Mouse (Mus musculus) stomach, embryonic 15.5 days (tissue): ENCODE results near the gene Mertk. TPM values are rescaled to one million over a fixed set of nuclear protein-coding genes. Genes with fewer than 3 reads are reported as not detected.

Source experiments
- ATAC-seq: fragments of 200-750 bp; cut with Nextera tagmentation; 2 replicates; pipeline ENCODE4 v1.8.0; 2017; ENCODE audit warnings: low read depth, moderate number of reproducible peaks, moderate TSS enrichment; ENCODE audit not compliant: insufficient read depth, low FRiP score
- H3K27ac ChIP-seq: fragments of 300-500 bp; sonication (generic); 2 replicates; pipeline ENCODE4 v1.5.1; 2015; ENCODE audit warnings: mild to moderate bottlenecking, inconsistent platforms
- H3K27me3 ChIP-seq: fragments of 300-500 bp; sonication (generic); replicated peaks from 2 replicates; pipeline ENCODE4 v1.6.1; 2015; ENCODE audit warnings: inconsistent platforms
- H3K36me3 ChIP-seq: fragments of 300-500 bp; sonication (generic); 2 replicates; pipeline ENCODE4 v1.6.1; 2015; ENCODE audit warnings: inconsistent platforms
- H3K4me1 ChIP-seq: fragments of 300-500 bp; sonication (generic); 2 replicates; pipeline ENCODE4 v1.6.1; 2015; ENCODE audit warnings: inconsistent platforms
- H3K4me2 ChIP-seq: fragments of 300-500 bp; sonication (generic); 2 replicates; pipeline ENCODE4 v1.6.1; 2015; ENCODE audit warnings: mild to moderate bottlenecking, inconsistent platforms
- H3K4me3 ChIP-seq: fragments of 300-500 bp; sonication (generic); replicated peaks from 2 replicates; pipeline ENCODE4 v1.5.1; 2015; ENCODE audit warnings: inconsistent platforms
- H3K9ac ChIP-seq: fragments of 300-500 bp; sonication (generic); 2 replicates; pipeline ENCODE4 v1.6.1; 2015; ENCODE audit warnings: inconsistent platforms
- H3K9me3 ChIP-seq: fragments of 300-500 bp; sonication (generic); 2 replicates; pipeline ENCODE4 v1.6.1; 2016; ENCODE audit warnings: inconsistent platforms
- WGBS: fragments of 180-500 bp; shearing (Covaris S2); methylation state at CpG from one replicate; pipeline ENCODE4 v1.1.7; 2015; 5-methylcytosine and 5-hydroxymethylcytosine counted together
- polyA plus RNA-seq: library from polyadenylated mRNA; unstranded; fragments of >200 nt; fragmentation: Nextera tagmentation; extraction: Ambion mirVana; gene quantifications from 2 replicates; pipeline ENCODE4 v1.2.1, GENCODE M21; 2015

The Mertk gene
- polyA plus RNA-seq, 1 experiment from 2014 or later, result 6.4 TPM

GRCm38 (mm10) chr2:128833035-128833434 lies 134.3 kb downstream of the Mertk start:
- ATAC-seq, result no peak
- 88% methylated on average over 2 of the region's 2 CpGs for WGBS
- Histone ChIP-seq H3K27ac (no peak overlapping the region), H3K9me3 (no peaks in the 10 kb centered on the region), H3K4me1 (no peaks in the 10 kb centered on the region), H3K4me2 (no peak overlapping the region), H3K36me3 (peaks cover 12% of the 10 kb centered on the region; the same call in 1 of the 2 replicates), H3K9ac (no peak overlapping the region), H3K27me3 (no peaks in the 10 kb centered on the region), H3K4me3 (no peak overlapping the region)

GRCm38 (mm10) chr2:128833435-128833834 lies 134.7 kb downstream of the Mertk start:
- no peak overlapping the region for H3K27ac ChIP-seq
- no peaks in the 10 kb centered on the region for H3K4me1 ChIP-seq
- no peak overlapping the region for H3K4me3 ChIP-seq
- H3K4me2 ChIP-seq, result no peak overlapping the region
- ATAC-seq, result no peak
- no peaks in the 10 kb centered on the region for H3K9me3 ChIP-seq
- H3K36me3 ChIP-seq, result peaks cover 12% of the 10 kb centered on the region; the same call in 1 of the 2 replicates
- WGBS, result 86% methylated on average over 2 of the region's 2 CpGs
- H3K9ac ChIP-seq, result no peak overlapping the region
- no peaks in the 10 kb centered on the region for H3K27me3 ChIP-seq

DNA sequence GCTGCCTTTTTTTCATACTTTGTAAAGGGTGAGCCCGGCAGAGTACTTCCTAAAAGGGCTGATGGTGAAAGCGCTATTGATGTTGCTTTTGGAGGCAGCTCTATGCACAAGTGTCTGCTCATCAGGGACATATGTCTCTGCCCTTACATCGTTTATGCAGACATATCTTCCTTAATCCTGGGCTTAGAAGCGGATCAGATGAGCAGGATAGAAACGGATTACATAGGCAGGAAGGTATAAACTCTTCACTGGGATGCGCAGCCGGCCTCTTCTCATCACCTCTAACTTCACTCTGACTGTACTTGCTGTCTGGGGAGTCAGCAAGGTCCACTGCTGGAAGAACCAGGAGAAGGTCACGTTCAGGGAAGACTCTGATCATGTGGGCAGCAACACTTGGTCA lies 138.8 kb downstream of the Mertk start:
- Histone ChIP-seq H3K27me3 (no peaks in the 10 kb centered on the region), H3K27ac (no peak overlapping the region), H3K4me3 (no peak overlapping the region), H3K4me2 (no peak overlapping the region), H3K4me1 (no peaks in the 10 kb centered on the region), H3K36me3 (peaks cover 14% of the 10 kb centered on the region; the same call in 1 of the 2 replicates), H3K9ac (no peak overlapping the region), H3K9me3 (no peaks in the 10 kb centered on the region)
- 85% methylated on average over 8 of the region's 8 CpGs for WGBS
- ATAC-seq, result no peak

DNA sequence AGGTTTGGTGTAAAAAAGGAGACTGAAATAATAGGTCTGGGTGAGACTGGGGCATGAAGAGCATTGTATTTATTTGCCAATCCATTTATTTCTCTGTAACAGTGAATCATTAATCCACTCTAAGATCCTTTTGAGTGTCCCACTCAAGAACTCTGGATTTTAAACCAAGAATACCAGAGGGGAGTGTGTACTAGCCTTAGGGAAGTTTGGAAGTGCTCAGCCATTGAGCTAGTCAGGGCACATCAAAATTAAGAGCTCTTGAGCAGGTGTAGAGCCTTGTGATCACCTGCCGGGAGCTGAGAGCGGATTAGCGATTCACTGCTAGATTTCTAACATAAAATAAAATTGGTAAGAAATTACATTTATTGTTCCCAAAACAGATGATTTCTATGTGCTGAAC lies 139.9 kb downstream of the Mertk start:
- no peak for ATAC-seq
- no peak overlapping the region for H3K4me2 ChIP-seq
- no peak overlapping the region for H3K27ac ChIP-seq
- H3K4me3 ChIP-seq, result no peak overlapping the region
- WGBS, result 95% methylated on average over 3 of the region's 3 CpGs
- peaks cover 20% of the 10 kb centered on the region for H3K36me3 ChIP-seq
- H3K27me3 ChIP-seq, result no peaks in the 10 kb centered on the region
- H3K9ac ChIP-seq, result no peak overlapping the region
- H3K9me3 ChIP-seq, result no peaks in the 10 kb centered on the region
- no peaks in the 10 kb centered on the region for H3K4me1 ChIP-seq

- Histone ChIP-seq H3K9ac (no peak overlapping the region), H3K9me3 (no peaks in the 10 kb centered on the region), H3K4me3 (no peak overlapping the region), H3K27ac (no peak overlapping the region), H3K27me3 (no peaks in the 10 kb centered on the region), H3K4me2 (no peak overlapping the region), H3K36me3 (peaks cover 21% of the 10 kb centered on the region), H3K4me1 (no peaks in the 10 kb centered on the region)
- ATAC-seq, result no peak
- 75% methylated on average over 2 of the region's 2 CpGs for WGBS
These were observed 140.7 kb downstream of the Mertk start for GRCm38 (mm10) chr2:128839501-128839900.

DNA sequence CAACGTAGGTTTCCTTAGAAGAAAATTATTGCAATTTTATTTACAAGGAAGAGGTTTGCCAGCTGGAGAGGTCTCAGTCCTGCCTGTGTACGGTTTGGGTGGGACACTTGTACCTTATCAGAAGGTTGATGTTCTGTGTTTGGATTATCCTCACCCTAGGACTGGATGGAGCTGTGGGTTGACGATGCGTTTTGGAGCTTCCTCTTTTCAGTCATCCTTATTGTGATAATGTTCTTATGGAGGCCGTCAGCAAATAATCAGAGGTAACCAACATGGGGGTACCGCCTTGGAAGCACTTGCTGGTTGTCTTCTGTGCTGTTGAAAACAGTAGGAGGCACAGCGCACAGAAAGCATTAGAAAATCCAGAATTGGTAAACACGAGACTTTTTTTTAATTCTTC lies 143.7 kb downstream of the Mertk start:
- no peaks in the 10 kb centered on the region for H3K4me1 ChIP-seq
- no peak for ATAC-seq
- no peak overlapping the region for H3K4me2 ChIP-seq
- no peaks in the 10 kb centered on the region for H3K27me3 ChIP-seq
- peaks cover 18% of the 10 kb centered on the region for H3K36me3 ChIP-seq
- H3K4me3 ChIP-seq, result no peak overlapping the region
- no peak overlapping the region for H3K27ac ChIP-seq
- H3K9me3 ChIP-seq, result no peaks in the 10 kb centered on the region
- WGBS, result 85% methylated on average over 8 of the region's 8 CpGs
- H3K9ac ChIP-seq, result no peak overlapping the region

DNA sequence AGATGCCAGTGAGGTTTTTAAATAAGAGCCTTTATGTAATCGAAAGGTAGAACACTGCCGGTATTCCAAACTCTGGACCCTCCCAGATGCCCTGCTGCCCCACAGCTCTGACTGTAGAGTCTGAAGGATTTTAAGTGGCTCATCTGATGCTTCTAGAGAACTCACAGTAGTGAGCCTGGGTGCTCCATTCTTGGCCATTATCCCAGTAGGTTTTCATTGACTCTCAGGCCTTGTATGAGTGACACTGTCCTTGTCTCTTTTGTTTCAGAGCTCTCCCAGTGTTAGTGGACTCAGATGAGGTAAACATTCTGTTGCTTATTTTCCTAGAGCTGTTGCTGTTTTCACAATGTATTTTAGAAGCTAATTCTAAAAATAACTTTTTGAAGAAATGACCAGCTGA lies 151.3 kb downstream of the Mertk start:
- ATAC-seq, result no peak
- peaks cover 16% of the 10 kb centered on the region; the same call in 1 of the 2 replicates for H3K36me3 ChIP-seq

More for the DNA sequence above, 151.3 kb downstream of the Mertk start:
- no peaks in the 10 kb centered on the region for H3K27me3 ChIP-seq
- H3K27ac ChIP-seq, result no peak overlapping the region
- 85% methylated on average over 2 of the region's 2 CpGs for WGBS
- no peak overlapping the region for H3K9ac ChIP-seq
- H3K4me2 ChIP-seq, result no peak overlapping the region
- H3K4me1 ChIP-seq, result no peaks in the 10 kb centered on the region
- no peak overlapping the region for H3K4me3 ChIP-seq
- no peaks in the 10 kb centered on the region for H3K9me3 ChIP-seq

Other genes with a start within 250 kb of the Mertk start
- not detected in 2 replicates for gene Spdye4c, start 107.7 kb upstream of the Mertk start, polyA plus RNA-seq
- 52.9 and 64.1 TPM in 2 replicates for gene Anapc1, start 11.6 kb upstream of the Mertk start, polyA plus RNA-seq
- 33.9 and 35.5 TPM in 2 replicates for gene Tmem87b, start 119.2 kb downstream of the Mertk start, polyA plus RNA-seq
- gene Fbln7, start 164.0 kb downstream of the Mertk start, polyA plus RNA-seq, result 4.7 and 4.8 TPM in 2 replicates
- gene Zc3h8, start 245.1 kb downstream of the Mertk start, polyA plus RNA-seq, result 6.1 and 6.6 TPM in 2 replicates